Mouse (Mus musculus) testis, adult 2 months (tissue): ENCODE results near the gene Snx12. TPM values are rescaled to one million over a fixed set of nuclear protein-coding genes. Genes with fewer than 3 reads are reported as not detected.

ENCODE experiments used
- H3K27ac ChIP-seq: fragments of 200-500 bp; 2 replicates; pipeline ENCODE4 v1.5.1; 2012; ENCODE audit warnings: low read depth, low read length; ENCODE audit not compliant: control insufficient read depth, insufficient read depth
- H3K27me3 ChIP-seq: fragments of 200-500 bp; 2 replicates; pipeline ENCODE4 v1.6.1; 2012; ENCODE audit warnings: mild to moderate bottlenecking, low read length, moderate library complexity; ENCODE audit not compliant: control insufficient read depth, insufficient read depth
- H3K36me3 ChIP-seq: fragments of 200-500 bp; 2 replicates; pipeline ENCODE4 v1.6.1; 2012; ENCODE audit warnings: mild to moderate bottlenecking, low read length; ENCODE audit not compliant: control insufficient read depth, insufficient read depth
- H3K4me1 ChIP-seq: fragments of 200-500 bp; 2 replicates; pipeline ENCODE4 v1.6.1; 2012; ENCODE audit warnings: low read length; ENCODE audit not compliant: control insufficient read depth, insufficient read depth
- H3K4me3 ChIP-seq: fragments of 200-500 bp; 2 replicates; pipeline ENCODE4 v1.5.1; 2012; ENCODE audit warnings: low read depth, mild to moderate bottlenecking, low read length, moderate library complexity, mixed read lengths; ENCODE audit not compliant: control insufficient read depth
- CTCF ChIP-seq: fragments of 200-500 bp; IDR thresholded peaks from 2 replicates; pipeline ENCODE4 v1.5.1; 2012; ENCODE audit warnings: low read depth, mild to moderate bottlenecking, inconsistent platforms, low read length, moderate library complexity; ENCODE audit not compliant: control insufficient read depth, insufficient read depth, insufficient replicate concordance
- POLR2A ChIP-seq: fragments of 200-500 bp; IDR thresholded peaks from 2 replicates; pipeline ENCODE4 v1.6.1; 2012; ENCODE audit warnings: low read depth, mild to moderate bottlenecking, inconsistent platforms, low read length, moderate library complexity; ENCODE audit not compliant: control insufficient read depth
- polyA plus RNA-seq: library from polyadenylated mRNA; depleted of rRNA; stranded (reverse); fragments of >200 nt; gene quantifications from 2 replicates; pipeline ENCODE4 v1.2.3, GENCODE M21; 2012

Gene Snx12
- polyA plus RNA-seq, 1 experiment: 4.7 TPM

DNA sequence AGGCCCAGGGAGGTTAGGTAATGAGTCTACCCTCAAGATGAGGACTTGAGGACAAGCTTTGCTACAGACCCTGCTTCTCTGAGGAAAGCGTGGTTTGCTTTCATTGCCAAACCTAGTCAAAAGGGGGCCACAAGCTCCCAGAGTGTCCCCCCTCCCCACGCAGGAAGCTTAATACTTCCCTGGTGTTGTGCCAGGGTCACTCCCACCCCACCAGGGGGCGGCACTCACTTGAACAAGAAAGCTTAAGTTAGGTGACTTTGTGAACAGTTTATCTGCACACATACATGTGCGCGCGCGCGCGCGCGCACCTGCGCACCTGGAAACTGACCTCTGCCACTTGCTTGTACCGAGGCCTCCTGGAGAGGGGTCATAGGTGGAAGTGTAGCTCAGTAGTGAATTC, 34.2 kb upstream of the Snx12 start:
- peaks cover 2% of the 10 kb centered on the region; the same call in 1 of the 2 replicates for H3K4me1 ChIP-seq
- no peak overlapping the region for H3K27ac ChIP-seq
- H3K36me3 ChIP-seq: no peaks in the 10 kb centered on the region
- no peaks in the 10 kb centered on the region for H3K27me3 ChIP-seq
- no peak for TF ChIP-seq CTCF
- TF ChIP-seq POLR2A: no peak
- H3K4me3 ChIP-seq: no peak overlapping the region

DNA sequence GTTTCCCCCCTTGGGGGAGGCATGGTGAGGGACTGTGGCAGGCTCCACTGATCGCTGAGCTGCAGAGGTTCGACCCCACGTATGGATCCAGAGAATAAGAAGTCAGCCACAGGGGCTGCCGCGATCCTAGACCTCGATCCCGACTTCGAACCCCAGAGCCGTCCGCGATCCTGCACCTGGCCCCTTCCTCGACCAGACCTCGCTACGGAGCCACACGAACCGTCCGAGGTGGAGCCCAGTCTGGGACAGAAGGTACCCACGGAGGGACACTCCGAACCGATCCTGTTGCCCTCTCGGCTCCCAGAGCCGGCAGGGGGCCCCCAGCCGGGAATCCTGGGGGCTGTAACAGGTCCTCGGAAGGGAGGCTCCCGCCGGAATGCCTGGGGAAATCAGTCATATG, 32.4 kb upstream of the Snx12 start:
- TF ChIP-seq CTCF: no peak
- TF ChIP-seq POLR2A: no peak
- peak overlapping the region; percentile 91 for H3K4me3 ChIP-seq
- peak overlapping the region; percentile 24 for H3K27ac ChIP-seq
- no peaks in the 10 kb centered on the region for H3K27me3 ChIP-seq
- H3K36me3 ChIP-seq: no peaks in the 10 kb centered on the region
- peaks cover 2% of the 10 kb centered on the region; the same call in 1 of the 2 replicates for H3K4me1 ChIP-seq

DNA sequence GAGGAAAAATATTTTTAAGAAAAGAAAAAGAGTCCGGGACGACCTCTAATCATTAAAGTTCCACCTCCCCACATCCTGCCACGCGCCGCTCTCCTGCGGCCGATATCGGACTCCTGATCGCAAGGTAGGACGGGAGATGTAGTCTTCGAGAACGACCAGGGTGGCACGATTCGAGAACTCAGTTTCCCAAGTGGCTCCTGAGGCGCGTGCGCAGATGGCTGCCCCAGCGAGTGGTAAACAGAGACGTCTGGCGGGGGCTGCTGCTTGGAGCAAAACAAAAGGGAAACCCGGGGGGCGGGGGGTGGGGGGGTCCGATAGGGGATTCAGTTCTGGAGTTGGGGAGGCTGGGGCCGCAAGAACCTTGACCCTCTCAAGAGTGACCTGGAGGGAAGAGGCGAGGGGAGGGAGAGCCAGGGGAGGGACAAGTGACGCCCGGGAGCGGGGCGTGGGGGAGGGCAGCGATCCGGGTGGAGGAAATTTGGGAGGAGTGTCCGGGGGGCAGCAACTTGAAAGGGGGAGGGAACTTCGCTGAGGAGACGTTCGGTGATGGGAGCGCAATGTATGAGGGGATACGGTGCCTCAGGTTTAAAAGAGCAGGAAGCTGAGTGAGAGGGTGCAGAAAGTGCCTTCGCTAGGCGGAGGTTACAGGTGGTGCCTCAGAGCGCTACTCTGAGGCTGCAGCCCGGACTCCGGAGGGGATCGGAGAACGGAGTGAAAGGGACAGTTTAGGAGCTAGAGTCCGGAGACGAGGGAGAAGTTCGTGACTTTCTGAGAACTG, 31.8 kb upstream of the Snx12 start, which contains the start of gene Foxo4:
TSS of gene Foxo4 (plus strand) at position 577 of the 778 bp plus-strand sequence.
- Histone ChIP-seq H3K27me3 (no peaks in the 10 kb centered on the region), H3K4me3 (peak within 1 kb of the TSS; percentile 91), H3K27ac (peak within 1 kb of the TSS; percentile 24), H3K36me3 (no peaks in the 10 kb centered on the region), H3K4me1 (peaks cover 2% of the 10 kb centered on the region; the same call in 1 of the 2 replicates)
- TF ChIP-seq CTCF (no peak), POLR2A (no peak)

DNA sequence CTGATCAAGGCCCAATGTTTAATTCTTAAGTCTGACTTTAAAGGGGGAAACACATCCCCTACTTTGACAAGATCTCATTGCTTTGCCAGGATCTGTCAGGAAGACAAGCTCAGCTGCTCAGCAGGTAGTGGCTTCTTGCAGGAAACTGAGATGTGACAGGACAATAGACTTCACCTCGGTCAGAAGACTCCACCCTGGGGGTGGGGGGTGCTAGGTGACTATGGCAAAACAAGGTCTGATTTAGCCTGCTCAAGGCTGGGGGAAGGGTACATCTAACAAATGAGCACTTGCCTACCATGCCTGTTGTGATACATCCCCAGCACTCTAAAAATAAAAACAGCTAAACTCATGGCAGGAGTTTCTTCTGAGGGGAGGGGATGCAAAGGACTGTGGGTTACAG, 22.6 kb upstream of the Snx12 start:
- Histone ChIP-seq H3K36me3 (no peaks in the 10 kb centered on the region), H3K27ac (no peak overlapping the region), H3K27me3 (no peaks in the 10 kb centered on the region), H3K4me3 (peak overlapping the region; percentile 21; the same call in 1 of the 2 replicates), H3K4me1 (no peaks in the 10 kb centered on the region)
- TF ChIP-seq CTCF (no peak), POLR2A (no peak)

DNA sequence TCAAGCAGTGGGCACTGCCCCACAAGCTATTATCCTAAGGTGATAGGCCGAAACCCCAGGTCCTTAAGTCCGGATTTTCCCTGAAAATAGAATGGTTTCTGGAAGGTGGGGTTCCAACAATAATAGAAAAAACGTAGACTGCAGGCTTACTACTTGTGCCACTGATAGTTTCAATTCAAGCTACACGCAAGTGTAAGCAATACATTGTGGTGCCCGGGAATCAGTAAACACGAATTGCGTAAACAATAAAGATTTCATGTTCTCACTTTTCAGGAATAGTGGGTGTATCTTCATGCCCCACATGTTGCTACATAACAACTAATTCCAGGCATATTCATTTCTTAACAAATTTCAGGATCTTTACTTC, 416 bp upstream of the Snx12 start:
- H3K36me3 ChIP-seq: no peaks in the 10 kb centered on the region
- no peak overlapping the region for H3K27ac ChIP-seq
- peak overlapping the region; percentile 77 for H3K4me3 ChIP-seq
- peaks cover 2% of the 10 kb centered on the region; the same call in 1 of the 2 replicates for H3K4me1 ChIP-seq
- no peaks in the 10 kb centered on the region for H3K27me3 ChIP-seq
- TF ChIP-seq POLR2A (no peak), CTCF (no peak)

DNA sequence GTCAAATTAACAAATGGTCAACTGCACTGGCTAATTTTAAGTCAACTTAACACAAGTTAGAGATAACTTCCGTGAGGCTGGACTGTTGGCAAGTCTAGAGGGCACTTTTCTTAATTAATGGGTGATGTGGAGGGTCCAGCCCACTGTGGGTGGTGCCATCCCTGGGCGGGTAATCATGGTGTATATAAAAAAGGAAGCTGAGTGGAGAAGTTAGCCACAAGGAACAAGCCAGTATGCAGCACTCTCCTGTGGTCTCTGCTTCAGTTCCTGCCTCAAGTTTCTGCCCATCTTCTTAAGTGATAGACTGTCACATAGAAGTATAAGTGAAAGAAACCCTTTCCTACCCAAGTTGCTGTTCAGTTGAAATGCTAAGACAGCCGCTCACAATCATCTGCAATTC, 33.1 kb downstream of the Snx12 start:
- Histone ChIP-seq H3K27ac (no peak overlapping the region), H3K36me3 (no peaks in the 10 kb centered on the region), H3K4me1 (no peaks in the 10 kb centered on the region), H3K4me3 (no peak overlapping the region), H3K27me3 (no peaks in the 10 kb centered on the region)
- TF ChIP-seq POLR2A (no peak), CTCF (no peak)

DNA sequence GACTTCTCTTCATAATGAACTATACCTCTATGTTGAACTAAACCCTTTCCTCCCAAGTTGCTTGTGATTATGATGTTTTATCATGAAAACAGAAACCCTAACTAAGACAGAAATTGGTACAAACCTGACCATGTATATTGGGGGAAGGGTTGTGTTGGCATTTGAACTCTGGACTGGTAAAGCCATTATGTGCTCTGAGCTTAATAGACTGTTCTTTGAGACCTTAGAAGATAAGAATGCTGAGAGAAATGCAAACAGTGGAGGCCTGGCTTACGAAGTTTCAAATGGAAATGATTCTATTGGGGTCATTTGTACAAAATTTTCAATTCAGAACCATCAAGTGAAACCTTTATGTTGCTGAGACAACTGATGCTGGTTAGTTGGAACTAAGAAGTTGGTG, 34.7 kb downstream of the Snx12 start:
- TF ChIP-seq POLR2A: no peak
- no peak for TF ChIP-seq CTCF
- Histone ChIP-seq H3K27me3 (no peaks in the 10 kb centered on the region), H3K4me3 (no peak overlapping the region)

DNA sequence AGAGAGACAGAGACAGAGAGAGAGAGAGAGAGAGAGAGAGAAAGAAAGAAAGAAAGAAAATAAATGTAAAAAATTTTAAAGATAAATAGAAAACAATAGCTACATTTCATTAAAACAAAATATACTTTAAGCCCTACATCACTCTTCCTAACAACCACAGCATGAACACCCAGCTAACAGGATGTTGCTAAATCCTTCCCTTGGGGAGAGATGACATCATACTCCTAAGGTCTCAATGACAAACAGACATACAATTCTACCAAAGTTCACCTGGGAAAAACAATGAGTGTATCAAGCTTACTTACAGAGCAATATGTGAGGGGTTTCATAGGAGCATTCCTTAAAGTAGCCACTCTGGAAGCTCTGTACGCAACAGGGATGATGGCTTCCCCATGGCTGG, 49.0 kb downstream of the Snx12 start:
- TF ChIP-seq POLR2A: no peak
- no peaks in the 10 kb centered on the region for H3K36me3 ChIP-seq
- H3K4me3 ChIP-seq: no peak overlapping the region
- no peaks in the 10 kb centered on the region for H3K4me1 ChIP-seq
- H3K27me3 ChIP-seq: no peaks in the 10 kb centered on the region
- no peak overlapping the region for H3K27ac ChIP-seq

More for the DNA sequence above, 34.7 kb downstream of the Snx12 start:
- Histone ChIP-seq H3K36me3 (no peaks in the 10 kb centered on the region), H3K4me1 (no peaks in the 10 kb centered on the region), H3K27ac (no peak overlapping the region)
